Mouse (Mus musculus) liver, embryonic 14.5 days (tissue): ENCODE results near the gene Axl. TPM values are rescaled to one million over a fixed set of nuclear protein-coding genes. Genes with fewer than 3 reads are reported as not detected.

Experiments
- ATAC-seq: fragments of 200-750 bp; cut with Nextera tagmentation; 2 replicates; pipeline ENCODE4 v1.8.0; 2017; ENCODE audit warnings: moderate number of reproducible peaks, mild to moderate bottlenecking, moderate library complexity; ENCODE audit not compliant: insufficient read depth
- DNase-seq, 3 experiments: peaks; one replicate each; pipeline ENCODE4 v3.0.0-alpha.2; 2012 to 2013; ENCODE audit warnings: low read depth in 3 of 3, low spot score in 3 of 3
- H3K27ac ChIP-seq: fragments of 300-500 bp; sonication (generic); 2 replicates; pipeline ENCODE4 v1.5.1; 2014; ENCODE audit warnings: moderate library complexity, mild to moderate bottlenecking, control low read depth, inconsistent platforms
- H3K27me3 ChIP-seq: fragments of 300-500 bp; sonication (generic); 2 replicates; pipeline ENCODE4 v1.6.1; 2014; ENCODE audit warnings: mild to moderate bottlenecking, low read length, moderate library complexity; ENCODE audit not compliant: control insufficient read depth, insufficient read depth
- H3K36me3 ChIP-seq: fragments of 300-500 bp; sonication (generic); replicated peaks from 2 replicates; pipeline ENCODE4 v1.6.1; 2014; ENCODE audit warnings: low read depth; ENCODE audit not compliant: control insufficient read depth, insufficient read depth
- H3K4me1 ChIP-seq, 2 experiments: fragments of 200-500 bp in 1 of 2; fragments of 300-500 bp in 1 of 2; sonication (generic) in 1 of 2; replicated peaks; 2 replicates each; pipeline ENCODE4 v1.6.1; 2012 to 2014; ENCODE audit warnings: antibody characterized with exemption in 1 of 2, inconsistent platforms in 1 of 2, low read length in 1 of 2; ENCODE audit not compliant: control insufficient read depth in 2 of 2, insufficient read depth in 2 of 2
- H3K4me2 ChIP-seq: fragments of 300-500 bp; sonication (generic); 2 replicates; pipeline ENCODE4 v1.6.1; 2014; ENCODE audit warnings: low read depth, mild to moderate bottlenecking, control low read depth, moderate library complexity
- H3K4me3 ChIP-seq, 2 experiments: fragments of 200-500 bp in 1 of 2; fragments of 300-500 bp in 1 of 2; sonication (generic) in 1 of 2; 2 replicates each; pipeline ENCODE4 v1.5.1; 2012 to 2014; ENCODE audit warnings: low read depth in 2 of 2, low read length in 2 of 2, mild to moderate bottlenecking in 2 of 2, control low read depth in 1 of 2, inconsistent platforms in 1 of 2, moderate library complexity in 1 of 2; ENCODE audit not compliant: insufficient read depth in 1 of 2
- H3K9ac ChIP-seq: fragments of 300-500 bp; sonication (generic); replicated peaks from 2 replicates; pipeline ENCODE4 v1.6.1; 2014; ENCODE audit warnings: mild to moderate bottlenecking, control low read depth, moderate library complexity
- H3K9me3 ChIP-seq: fragments of 300-500 bp; sonication (generic); 2 replicates; pipeline ENCODE4 v1.6.1; 2016; ENCODE audit warnings: low read length, mixed read lengths; ENCODE audit not compliant: control insufficient read depth
- CTCF ChIP-seq: IDR thresholded peaks from 2 replicates; pipeline ENCODE4 v1.5.1; 2016; ENCODE audit warnings: antibody characterized with exemption, low read depth, control low read depth
- EP300 ChIP-seq: IDR thresholded peaks from 2 replicates; pipeline ENCODE4 v1.6.1; 2016; ENCODE audit warnings: antibody characterized with exemption, low read depth
- WGBS: fragments of 180-500 bp; shearing (Covaris S2); extraction: QIAGEN DNeasy Blood & Tissue Kit; methylation state at CpG from one replicate; pipeline ENCODE4 v1.1.7; 2014; ENCODE audit not compliant: insufficient replicate concordance; 5-methylcytosine and 5-hydroxymethylcytosine counted together
- polyA plus RNA-seq, 2 experiments: library from polyadenylated mRNA; depleted of rRNA in 1 of 2; stranded (reverse) in 1 of 2; unstranded in 1 of 2; fragments of >200 nt; fragmentation: Nextera tagmentation in 1 of 2; extraction: Ambion mirVana in 1 of 2; gene quantifications; 2 replicates each; pipeline versions ENCODE4 v1.2.1 to v1.2.3; 2012 to 2014

The Axl gene
- polyA plus RNA-seq, 2 experiments: 5.8 to 11.8 TPM

- Histone ChIP-seq H3K27ac (no peak overlapping the region), H3K4me1 (peaks cover 0 to 9% of the 10 kb centered on the region in 2 experiments; a peak in 1 of 4 replicates), H3K27me3 (no peaks in the 10 kb centered on the region; the same call in 1 of the 2 replicates), H3K9me3 (no peaks in the 10 kb centered on the region), H3K4me2 (no peak overlapping the region), H3K36me3 (no peaks in the 10 kb centered on the region), H3K4me3 (peak overlapping the region; percentile 34 to 36; a peak in 3 of 4 replicates), H3K9ac (no peak overlapping the region)
- TF ChIP-seq EP300 (no peak), CTCF (no peak)
- DNase-seq (no peak), ATAC-seq (no peak)
- WGBS: 25% methylated on average over 9 of the region's 9 CpGs
Observed at GRCm38 (mm10) chr7:25787456-25788219, 867 bp downstream of the Axl start.

GRCm38 (mm10) chr7:25786974-25787373, 1.5 kb downstream of the Axl start:
- H3K4me2 ChIP-seq: no peak overlapping the region
- no peak overlapping the region for H3K9ac ChIP-seq

DNA sequence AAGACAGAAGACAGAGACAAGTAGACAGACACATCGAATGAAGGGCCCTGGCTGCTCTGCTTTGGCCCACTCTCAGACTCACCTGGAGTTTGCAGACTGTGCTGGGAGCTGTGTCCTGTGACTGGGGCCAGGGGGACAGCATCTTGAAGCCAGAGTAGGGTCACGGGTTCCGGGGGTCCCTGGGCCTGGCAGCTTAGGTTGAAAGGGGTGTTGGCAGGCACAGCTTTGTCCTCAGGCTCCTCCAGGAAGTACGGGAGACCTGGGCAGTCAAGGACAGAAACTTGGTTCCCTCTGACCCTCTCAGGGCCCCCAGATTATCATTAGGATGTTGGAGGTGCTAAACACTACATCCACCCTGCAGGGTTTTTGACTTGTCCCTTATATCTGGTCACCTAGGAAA, 2.8 kb downstream of the Axl start:
- no peak for ATAC-seq

More at GRCm38 (mm10) chr7:25786974-25787373, 1.5 kb downstream of the Axl start:
- Histone ChIP-seq H3K4me1 (peaks cover 0 to 14% of the 10 kb centered on the region in 2 experiments; a peak in 2 of 4 replicates), H3K27me3 (no peaks in the 10 kb centered on the region; the same call in 1 of the 2 replicates), H3K36me3 (no peaks in the 10 kb centered on the region), H3K4me3 (no peak overlapping the region), H3K9me3 (no peaks in the 10 kb centered on the region), H3K27ac (no peak overlapping the region)
- WGBS: 39% methylated on average over 4 of the region's 4 CpGs
- DNase-seq (no peak), ATAC-seq (no peak)
- TF ChIP-seq CTCF (no peak), EP300 (no peak)

GRCm38 (mm10) chr7:25784808-25785207, 3.7 kb downstream of the Axl start:
- no peak overlapping the region for H3K27ac ChIP-seq
- no peak for TF ChIP-seq CTCF
- no peak for TF ChIP-seq EP300
- 32% methylated on average over 1 of the region's 1 CpGs for WGBS
- ATAC-seq: no peak
- no peak for DNase-seq
- H3K9me3 ChIP-seq: no peaks in the 10 kb centered on the region
- no peaks in the 10 kb centered on the region for H3K36me3 ChIP-seq
- H3K4me1 ChIP-seq: peaks cover 0 to 22% of the 10 kb centered on the region in 2 experiments; a peak in 2 of 4 replicates
- H3K9ac ChIP-seq: no peak overlapping the region
- H3K27me3 ChIP-seq: no peaks in the 10 kb centered on the region; the same call in 1 of the 2 replicates
- no peak overlapping the region for H3K4me3 ChIP-seq
- no peak overlapping the region for H3K4me2 ChIP-seq

More for the DNA sequence above, 2.8 kb downstream of the Axl start:
- no peak overlapping the region for H3K4me2 ChIP-seq
- no peak overlapping the region for H3K4me3 ChIP-seq
- H3K27me3 ChIP-seq: no peaks in the 10 kb centered on the region; the same call in 1 of the 2 replicates
- H3K36me3 ChIP-seq: no peaks in the 10 kb centered on the region
- H3K27ac ChIP-seq: no peak overlapping the region
- TF ChIP-seq EP300: no peak
- TF ChIP-seq CTCF: no peak
- 65% methylated on average over 4 of the region's 4 CpGs for WGBS
- DNase-seq: no peak
- no peaks in the 10 kb centered on the region for H3K9me3 ChIP-seq
- H3K9ac ChIP-seq: no peak overlapping the region
- peaks cover 0 to 23% of the 10 kb centered on the region in 2 experiments; a peak in 2 of 4 replicates for H3K4me1 ChIP-seq

DNA sequence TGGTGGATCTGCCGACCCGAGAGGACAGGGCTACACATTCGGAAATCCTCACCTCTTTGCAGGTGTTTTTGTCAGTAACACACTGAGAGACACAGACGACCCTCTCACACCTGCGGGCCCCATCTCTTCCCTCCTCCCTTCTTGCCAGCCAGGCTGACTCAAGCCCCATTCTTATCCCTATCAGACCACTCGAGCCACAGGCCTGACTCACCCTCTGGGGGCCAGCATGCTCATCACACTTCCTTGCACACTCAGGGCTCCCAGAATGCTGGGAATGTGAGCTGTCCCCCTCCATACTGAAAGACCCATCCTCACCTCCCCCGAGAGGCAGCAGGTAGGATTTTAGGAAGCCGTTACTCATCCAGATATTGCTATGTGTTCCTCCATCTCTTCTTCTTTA, 4.8 kb downstream of the Axl start:
- Histone ChIP-seq H3K4me2 (no peak overlapping the region), H3K36me3 (no peaks in the 10 kb centered on the region), H3K9ac (no peak overlapping the region), H3K9me3 (no peaks in the 10 kb centered on the region), H3K4me1 (peaks cover 0 to 22% of the 10 kb centered on the region in 2 experiments; a peak in 2 of 4 replicates), H3K27me3 (no peaks in the 10 kb centered on the region; the same call in 1 of the 2 replicates), H3K4me3 (no peak overlapping the region), H3K27ac (no peak overlapping the region)
- WGBS: 51% methylated on average over 8 of the region's 8 CpGs
- no peak for ATAC-seq
- DNase-seq: no peak
- TF ChIP-seq EP300: no peak
